Mouse (Mus musculus): ENCODE data around the gene Ceacam18.

The Ceacam18 gene

DNA sequence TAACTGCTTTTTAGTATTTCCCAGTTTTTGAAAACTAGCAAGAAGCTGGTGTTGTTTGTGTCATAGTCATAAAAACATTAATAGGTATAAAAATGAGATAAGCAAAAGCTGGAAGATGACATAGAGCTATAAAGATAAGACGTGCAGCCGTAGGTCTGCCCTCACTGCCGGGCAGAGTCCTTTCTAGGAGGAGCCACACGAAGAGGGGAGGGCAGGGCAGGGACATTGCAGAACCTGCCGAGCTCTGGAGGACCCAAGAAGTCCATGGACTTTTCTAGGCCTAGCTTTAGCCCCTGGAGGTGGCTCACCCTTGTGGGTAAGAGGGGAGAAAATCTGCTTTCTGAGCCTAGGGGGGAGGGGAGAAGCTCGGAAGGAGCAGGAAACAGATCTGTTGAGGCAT, at the start of gene Ceacam18:
TSS of gene Ceacam18 (plus strand) at position 208 of the 400 bp plus-strand sequence.
- no peak for DNase-seq (ENCODE audit: low read depth, low spot score)

DNA sequence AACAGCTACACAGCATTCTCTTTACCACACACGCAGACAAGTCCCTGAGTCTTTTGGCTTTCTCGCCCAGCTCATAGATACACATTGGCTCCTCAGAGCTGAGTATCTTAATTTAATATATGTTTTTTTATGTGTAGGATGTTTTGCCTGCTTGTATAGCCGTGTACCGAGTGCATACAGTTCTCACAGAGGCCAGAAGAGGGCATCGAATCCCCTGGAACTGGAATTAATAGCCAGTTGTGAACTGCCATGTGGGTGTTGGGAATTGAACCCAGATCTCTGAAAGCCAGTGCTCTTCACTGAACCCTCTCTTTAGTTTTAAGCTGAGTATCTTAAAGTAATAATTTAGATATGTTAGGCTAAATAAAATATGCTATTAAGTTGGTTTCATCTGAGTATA, 49.7 kb upstream of the Ceacam18 start:
- DNase-seq (ENCODE audit: low read depth, low spot score), result no peak

DNA sequence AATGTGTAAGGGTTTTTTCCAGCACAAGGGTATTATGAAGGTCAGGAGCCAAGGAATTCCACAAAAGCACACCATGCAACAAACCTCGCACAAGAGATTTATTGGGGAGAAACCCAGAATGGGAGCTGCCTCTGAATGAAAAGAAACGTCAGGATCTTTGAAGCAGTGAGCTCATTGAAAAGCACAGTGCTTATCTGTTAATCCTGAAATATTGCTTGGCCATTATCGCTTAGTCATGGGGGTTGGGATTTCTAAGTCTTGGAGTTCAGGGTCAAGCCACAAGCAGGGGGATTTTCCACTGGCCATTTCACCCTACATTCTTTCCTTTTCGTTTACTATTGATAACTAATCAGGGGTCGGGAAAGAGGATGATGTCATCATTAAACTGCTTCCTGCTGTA, 32.6 kb upstream of the Ceacam18 start:
- no peak for DNase-seq (ENCODE audit: low read depth, low spot score)

DNA sequence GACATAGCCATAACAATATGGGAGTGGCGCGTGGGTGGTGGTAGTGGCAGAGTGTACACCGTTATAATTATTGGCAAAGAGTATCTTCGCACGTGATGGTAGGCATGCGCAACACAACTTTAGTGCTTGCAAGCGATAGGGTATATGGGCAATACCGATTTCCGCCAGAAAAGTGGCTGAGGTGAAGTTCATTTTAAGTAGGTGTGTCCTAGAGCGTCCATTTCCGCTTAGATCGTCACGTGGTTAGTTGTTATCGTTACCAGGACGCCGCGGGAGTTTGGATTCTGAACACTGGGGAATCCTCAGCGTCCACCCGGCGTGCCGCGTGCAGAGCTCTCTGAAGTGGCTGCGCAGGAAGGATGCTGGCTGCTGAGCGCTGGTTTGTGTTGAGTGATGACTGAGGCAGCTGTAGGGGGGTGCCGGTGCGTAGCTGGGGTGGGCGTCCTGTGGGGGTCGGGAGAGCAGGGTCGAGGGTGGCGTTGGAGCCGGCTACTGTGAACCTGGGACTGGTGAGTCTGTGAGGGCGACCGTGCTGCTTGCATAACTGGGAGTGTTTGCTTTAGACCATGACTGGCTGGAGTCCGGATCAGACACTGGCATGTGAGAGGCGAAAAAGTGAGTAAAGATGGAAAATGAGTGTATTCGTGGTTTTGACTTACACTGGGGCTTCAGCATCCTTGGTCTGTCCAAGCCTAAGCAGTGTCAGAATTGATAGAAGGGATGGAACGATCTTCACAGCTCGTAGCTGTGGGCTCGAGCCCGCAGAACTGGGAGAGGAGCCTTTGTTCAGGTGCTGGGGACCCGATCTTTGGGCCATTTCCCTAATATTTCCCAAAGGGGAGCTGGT, 27.4 kb upstream of the Ceacam18 start, which contains the start of gene Zfp819:
TSS of gene Zfp819 (plus strand) at position 274 of the 847 bp plus-strand sequence.
- DNase-seq (ENCODE audit: low read depth, low spot score), result peak; percentile 51

DNA sequence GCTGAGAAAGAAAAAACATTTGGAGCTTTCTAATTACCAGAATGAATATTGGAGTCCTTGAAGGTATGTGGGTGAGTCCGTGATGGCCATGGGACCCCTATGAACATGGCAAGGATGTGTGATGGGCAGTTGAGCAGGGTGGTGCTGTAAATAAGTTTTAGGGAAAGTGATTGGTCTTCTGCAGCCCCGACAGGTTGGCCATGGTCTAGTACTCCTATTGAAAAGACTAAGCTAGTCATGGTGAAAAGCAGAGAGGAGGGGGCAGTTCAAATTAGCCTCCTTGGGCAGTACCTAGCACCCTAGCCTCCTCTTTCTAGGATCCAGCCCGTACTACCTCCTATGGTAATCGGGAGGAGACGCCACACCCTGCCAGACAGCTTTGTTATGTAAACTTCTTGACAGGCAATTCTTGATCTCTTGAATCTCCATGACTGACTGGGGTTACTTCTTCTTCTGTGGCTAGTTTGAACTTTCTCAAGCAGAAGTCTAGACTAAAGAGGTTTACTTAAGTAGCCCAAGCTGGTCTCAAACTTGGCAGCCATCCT, 26.7 kb upstream of the Ceacam18 start:
- DNase-seq (ENCODE audit: low read depth, low spot score), result no peak

DNA sequence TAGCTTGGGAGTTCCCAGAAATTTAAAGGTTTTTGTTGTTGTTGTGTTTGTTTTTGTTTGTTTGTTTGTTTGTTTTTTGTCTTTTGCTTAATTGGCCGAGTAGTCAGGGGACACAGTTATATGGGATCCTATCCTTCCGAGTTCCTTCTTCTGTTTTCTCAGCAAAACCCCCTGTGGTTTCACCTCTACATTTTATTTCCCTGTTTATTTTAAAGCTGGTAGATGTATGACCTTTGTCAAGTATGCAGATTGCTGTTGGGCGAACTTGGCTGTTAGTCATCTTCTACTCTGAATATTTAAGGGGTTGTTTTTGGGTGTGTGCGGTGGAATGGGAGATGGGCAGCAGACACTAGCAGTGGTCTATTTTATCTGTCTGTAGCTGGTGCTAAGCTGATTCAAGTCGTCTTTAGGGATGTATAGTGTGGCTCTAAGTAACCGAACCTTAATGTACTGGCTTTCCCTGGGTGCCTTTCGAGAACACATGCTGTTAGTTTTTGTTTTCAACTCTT, 26.1 kb upstream of the Ceacam18 start:
- no peak for DNase-seq (ENCODE audit: low read depth, low spot score)

DNA sequence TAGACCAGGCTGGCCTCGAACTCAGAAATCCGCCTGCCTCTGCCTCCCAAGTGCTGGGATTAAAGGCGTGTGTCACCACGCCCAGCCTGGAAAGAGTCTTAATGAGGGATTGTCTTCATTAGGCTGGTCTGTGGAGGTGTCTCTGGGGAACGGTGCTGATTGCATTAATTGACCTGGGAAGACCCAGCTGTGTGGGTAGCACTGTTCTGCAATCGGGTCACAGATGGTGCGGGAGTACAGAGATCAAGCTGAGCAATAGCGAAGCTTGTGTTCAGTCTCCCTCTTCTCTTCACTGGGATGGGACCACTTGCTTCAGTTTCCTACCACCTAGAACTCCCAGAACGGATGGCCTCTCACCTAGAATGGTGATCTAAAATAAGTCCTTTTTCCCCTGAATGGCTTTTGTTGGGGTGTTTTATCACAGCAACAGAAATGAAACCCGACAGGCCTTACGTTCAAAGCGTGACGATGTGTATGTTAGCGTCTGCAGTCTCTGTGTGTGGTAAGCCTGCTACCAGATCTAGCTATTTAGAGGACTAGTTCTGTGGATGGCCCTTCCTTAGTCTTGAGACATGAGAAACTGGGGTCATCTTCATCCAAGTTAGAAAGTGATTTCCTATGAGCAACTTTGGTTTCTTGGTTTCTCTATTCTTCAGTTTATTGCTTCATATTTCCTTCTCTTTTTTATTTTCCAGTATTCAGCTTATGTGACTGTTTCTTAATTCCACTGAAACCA, 20.5 kb upstream of the Ceacam18 start:
- no peak for DNase-seq (ENCODE audit: low read depth, low spot score)

DNA sequence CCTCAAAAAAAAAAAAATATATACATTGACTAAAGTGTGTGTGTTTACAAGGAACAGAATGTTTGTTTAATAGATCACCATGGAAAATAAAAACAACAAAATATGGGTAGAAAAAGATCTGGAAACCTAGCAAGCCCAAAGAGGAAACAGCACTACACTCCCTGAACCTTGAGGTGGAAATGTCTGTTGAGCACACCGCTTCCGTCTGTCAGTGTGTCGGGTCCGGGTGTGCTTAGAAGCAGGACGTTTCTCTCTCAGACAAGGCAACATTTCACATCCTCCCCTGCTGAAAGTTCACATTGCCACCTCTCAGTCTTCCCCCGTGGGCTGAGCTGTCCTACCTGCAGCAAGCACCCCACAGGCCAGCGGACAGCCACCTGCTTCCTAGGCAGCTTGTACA, 11.6 kb upstream of the Ceacam18 start:
- no peak for DNase-seq (ENCODE audit: low read depth, low spot score)

DNA sequence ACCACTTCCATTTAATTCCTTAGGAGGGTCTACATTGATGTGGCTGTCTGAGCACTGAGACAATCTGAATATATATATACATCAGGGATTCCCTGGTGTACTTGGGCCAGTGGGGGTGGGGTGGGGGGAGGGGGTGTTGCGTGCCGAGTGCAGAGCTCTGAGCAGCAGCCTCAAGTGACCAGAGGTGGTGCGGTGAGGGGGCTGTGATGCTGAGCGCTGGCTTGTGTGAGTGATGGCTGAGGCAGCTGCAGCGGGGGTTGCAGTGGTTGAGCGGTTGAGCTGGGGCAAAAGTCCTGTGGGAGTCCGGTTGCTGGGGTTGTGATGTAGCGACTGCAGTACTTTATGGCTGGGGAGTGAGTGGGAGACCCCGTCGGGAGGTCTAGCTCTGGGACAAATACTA, 10.7 kb upstream of the Ceacam18 start:
- DNase-seq (ENCODE audit: low read depth, low spot score), result no peak

DNA sequence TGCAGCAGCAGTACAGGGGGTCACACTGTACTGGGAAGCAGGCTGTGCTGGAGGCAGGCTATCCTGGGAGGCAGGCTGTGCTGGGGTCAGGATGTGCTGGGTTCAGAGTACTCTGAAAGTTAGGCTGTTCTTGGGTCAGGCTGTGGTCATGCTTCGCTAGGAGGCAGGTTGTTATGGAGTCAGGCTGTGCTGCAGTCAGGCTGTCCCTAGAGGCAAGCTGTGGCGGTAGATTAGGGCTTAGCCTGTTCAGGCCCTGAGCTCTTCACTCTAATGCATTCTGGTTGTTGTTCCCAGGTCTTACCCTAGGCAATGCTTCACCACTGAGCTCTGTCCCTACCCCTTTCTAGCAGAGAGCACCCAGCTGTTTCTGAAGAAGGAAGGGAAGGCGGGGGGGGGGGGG, 9.4 kb upstream of the Ceacam18 start:
- no peak for DNase-seq (ENCODE audit: low read depth, low spot score)

DNA sequence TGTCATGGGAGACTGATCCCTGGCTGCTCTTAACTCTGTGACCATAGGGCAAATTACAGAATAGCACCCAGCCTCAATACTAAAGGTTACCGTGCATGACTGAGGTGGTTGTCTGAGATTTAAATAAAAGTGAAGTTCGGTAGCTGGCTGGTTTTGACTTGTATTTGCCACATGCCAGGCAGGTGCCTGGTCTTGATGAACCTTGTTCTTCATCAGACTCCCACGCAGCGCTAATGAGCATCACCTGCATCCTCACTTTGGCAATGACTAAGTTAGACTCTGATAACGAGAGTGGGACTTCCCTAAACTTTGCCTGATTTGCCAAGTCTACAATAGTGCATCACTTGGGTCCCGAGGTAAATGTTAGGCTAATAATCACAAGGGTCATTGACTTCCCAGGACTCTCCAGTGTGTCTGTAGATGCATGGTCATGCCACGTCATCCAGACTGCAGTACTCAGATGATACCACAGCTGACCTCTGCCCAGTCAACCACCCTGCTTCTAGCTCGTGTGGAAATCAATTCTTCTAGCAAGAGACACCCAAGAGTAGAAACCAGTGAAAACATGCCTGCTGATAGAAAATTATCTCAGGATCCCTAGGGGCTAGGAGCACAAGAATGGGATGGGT, 8.6 kb upstream of the Ceacam18 start:
- DNase-seq (ENCODE audit: low read depth, low spot score), result no peak

DNA sequence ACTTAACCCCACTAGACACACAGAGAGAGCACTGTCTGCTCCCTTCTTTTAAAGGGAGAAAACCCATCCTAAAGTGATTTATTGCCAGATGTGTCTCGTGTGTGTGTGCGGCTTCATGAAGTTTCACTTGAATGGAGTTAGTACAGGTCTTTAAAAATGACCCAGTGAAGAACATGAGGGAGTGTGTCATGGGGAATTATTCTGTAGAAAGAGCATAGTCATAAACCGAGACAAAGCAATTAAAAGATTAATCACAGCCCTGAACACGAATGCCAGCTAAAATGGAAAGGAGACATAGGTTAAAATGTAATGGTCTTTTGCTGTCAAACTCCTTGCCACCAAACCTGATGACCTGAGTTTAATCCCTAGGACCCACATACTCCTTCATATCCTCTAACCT, 567 bp upstream of the Ceacam18 start:
- DNase-seq (ENCODE audit: low read depth, low spot score), result no peak

DNA sequence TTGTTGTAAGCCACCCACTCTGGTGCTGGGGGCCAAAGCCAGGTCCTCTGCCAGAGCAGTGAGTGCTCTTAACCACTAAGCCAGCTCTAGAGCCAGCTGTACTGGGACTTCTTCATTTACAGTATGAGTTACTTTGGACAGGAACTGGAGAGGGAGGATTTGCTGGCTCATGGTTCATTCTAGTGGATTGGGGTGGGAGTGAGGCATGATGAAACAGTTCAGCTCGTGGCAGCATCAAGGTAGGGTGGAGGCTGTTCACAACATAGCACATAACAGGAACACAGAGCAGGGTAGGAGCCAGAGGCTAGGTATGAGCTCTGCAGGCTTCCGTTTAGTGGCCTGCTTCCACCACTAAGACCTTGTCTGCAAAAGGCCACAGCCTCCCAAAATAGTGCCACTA, 1.7 kb downstream of the Ceacam18 start:
- no peak for DNase-seq (ENCODE audit: low read depth, low spot score)

DNA sequence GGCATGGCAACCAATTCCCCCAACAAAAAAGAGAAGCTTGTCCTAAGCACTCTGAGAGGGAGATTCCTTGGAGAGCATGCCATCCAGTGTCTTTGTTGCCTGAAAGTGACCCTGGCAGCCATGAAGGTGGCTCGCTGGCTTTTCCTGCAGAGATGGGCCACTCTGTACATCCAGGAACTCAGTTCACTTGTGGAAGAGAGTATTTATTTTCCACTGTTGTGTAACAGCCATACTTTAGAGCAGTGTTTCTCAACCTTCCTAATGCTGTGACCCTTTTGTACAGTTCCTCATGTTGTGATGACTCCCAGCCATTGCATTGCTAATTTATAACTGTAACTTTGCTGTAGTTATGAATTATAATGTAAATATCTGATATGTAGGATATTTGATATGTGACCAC, 2.6 kb downstream of the Ceacam18 start:
- no peak for DNase-seq (ENCODE audit: low read depth, low spot score)

DNA sequence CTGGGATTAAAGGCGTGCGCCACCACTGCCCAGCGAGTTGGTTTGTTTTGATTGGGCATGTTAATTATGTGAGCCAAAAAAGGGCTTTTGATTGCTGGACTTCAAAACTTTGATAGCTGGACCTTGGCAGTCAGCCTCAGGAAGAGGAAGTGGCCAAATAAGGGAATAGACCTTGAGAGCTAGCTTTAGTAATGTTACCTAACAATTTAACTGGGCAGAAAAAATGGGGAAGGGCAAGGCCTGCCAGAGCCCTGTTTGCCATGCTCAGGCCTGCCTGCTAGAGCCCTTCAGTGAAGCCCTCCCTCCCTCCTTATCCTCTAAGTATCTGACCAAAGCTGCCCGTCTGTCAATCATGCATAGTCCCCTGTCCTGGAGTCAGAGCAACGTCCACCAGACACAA, 8.1 kb downstream of the Ceacam18 start:
- DNase-seq (ENCODE audit: low read depth, low spot score), result no peak

DNA sequence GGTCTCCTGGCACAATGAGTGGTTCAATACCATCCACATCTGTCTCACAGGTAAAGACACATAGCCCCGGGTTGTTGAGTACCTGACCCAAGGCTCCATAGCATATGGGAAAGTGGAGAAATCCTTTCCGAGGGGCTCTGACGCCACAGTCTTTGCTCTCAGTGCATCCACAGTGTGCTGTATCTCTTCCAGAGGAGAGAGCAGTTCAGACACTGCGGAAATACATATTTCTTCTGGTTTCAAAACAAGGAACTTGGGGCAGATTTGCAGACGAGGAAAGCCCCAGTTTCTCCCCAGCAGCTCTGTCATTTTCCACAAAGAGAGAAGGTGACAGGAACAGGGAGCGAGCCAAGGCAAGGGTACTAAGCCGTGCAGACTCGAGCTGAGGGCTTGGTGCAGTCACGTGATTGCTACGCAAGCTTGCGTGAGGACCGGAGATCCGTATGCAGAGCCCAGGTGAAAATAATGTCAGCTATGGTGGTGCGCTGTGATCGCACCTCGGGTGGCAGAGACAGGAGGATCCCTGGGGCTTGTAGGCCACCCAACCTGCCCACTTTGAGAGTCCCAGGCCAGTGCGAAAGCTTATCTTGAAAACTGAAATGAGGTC, 8.6 kb downstream of the Ceacam18 start:
- no peak for DNase-seq (ENCODE audit: low read depth, low spot score)

DNA sequence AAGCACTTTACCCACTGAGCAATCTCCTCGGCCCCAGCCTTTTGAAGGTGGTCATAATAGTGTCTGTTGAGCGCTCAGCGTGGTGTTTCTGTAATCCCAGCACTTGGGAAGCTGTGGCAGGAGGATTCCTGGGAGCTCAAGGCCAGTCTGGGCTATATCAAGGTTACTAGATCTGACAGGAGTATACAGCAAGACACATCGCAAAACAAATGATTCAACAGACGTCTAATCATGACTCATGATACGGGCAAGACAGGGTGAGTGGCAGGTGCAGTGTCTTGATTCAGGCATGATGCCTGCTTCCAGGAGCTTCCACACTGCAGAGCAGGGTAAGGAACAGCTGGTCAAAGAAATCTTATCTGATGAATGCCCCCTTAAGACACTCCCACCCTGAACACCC, 18.2 kb downstream of the Ceacam18 start:
- no peak for DNase-seq (ENCODE audit: low read depth, low spot score)

DNA sequence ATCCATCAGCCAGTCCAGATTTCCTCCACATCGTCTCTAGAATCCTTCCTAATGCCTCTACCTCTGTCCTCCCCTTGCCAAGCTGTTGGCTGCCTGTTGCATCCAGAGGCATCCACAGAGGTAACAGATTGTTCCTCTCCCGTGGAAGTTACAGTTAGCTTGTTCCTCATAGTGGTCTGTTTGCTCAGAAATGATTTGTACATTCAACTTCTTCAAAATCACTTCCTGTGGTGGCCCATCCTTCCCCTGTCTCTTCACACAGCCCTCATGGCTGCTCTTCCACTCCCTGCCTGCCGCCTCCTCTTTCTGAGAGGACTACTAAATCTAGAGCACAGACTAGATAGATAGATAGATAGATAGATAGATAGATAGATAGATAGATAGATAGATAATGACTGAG, 20.0 kb downstream of the Ceacam18 start:
- DNase-seq (ENCODE audit: low read depth, low spot score), result no peak

DNA sequence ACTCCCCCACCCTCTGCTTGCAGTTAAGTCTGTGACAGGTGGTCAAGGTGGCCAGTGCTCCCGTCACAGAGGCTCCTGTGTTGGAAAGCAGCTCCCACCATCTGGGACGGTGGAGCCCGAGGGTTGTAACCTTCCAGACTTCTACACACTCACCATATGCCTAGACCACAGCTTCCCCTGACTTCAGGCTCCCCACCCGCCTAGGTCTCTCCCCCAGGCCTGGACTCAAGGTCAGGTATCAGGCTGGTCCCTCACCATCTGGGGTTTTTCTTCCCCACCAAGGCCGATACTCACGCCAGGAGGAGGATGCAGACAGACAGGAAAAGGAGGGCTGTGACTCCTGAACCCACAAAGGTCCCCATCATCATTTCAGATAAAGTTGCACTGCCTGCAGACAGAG, 21.7 kb downstream of the Ceacam18 start:
- no peak for DNase-seq (ENCODE audit: low read depth, low spot score)

DNA sequence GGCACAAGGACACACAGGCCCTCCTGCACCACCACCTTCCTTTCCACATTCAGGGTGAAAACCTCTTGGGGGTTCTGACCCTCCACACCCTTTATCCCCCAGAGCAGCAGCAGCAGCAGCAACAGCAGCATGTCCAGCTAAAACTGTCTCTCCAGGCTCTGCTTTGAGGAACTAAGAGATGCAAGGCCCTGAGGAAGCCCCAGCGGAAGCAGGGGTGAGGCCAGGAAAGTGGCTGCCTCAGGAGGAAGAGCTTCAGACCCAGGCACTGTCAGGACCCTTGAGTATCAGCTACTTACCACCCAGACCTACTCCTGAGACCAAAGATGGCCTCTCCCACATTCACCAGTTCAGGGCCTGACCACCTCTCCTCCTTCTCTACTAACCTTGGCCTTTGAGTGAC, 25.5 kb downstream of the Ceacam18 start, which contains the start of gene Siglece:
TSS of gene Siglece (minus strand) at position 160 of the 400 bp plus-strand sequence.
- DNase-seq (ENCODE audit: low read depth, low spot score), result no peak

DNA sequence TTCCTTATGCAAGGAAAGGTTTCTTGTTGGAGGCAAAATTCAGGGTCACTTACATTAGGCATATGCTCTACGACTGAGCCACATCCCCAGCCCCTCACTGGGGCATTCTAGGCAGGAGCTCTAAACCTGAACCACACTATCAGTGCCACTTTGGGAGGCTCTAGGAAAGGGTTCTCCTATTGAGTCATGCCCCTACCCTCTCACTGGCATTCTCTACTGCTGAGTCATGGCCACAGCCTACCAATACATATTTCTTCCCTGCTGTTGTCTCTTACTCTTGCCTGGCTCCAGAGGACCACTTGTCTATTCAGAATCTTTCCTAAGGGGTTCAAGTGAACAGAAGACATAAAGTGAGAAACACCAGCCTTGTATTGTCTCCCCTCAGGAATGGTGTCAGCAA, 28.3 kb downstream of the Ceacam18 start:
- DNase-seq (ENCODE audit: low read depth, low spot score), result no peak

Measured in brain, embryonic 18.5 days (tissue).